Mouse (Mus musculus): ENCODE results near the gene Lrrc25. TPM values are rescaled to one million over a fixed set of nuclear protein-coding genes. Genes with fewer than 3 reads are reported as not detected.
A peak's percentile ranks its signal among the peaks of the same experiment; 100 is the strongest.

Lrrc25 gene
- polyA plus RNA-seq, 1 experiment = not detected

DNA sequence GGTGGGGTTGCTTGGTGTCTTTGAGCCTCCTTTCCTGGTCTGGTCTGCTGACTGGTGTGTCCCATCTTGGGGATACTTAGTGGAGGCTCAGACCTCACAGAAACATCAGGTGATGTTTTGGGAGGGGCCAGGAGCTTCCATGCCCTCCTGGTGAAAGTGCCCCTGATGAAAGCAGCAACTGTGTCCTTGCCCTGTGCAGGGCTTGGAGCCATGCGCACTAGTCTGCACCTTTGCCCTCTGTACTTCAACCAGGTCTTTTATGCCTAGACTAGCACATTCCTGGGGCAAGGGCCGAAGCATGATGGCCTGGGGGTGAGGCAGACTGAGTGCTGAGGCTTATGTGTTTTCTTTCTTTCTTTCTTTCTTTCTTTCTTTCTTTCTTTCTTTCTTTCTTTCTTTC, 49.6 kb downstream of the Lrrc25 start:
- Histone ChIP-seq H3K4me2 (ENCODE audit: low read depth) (no peak overlapping the region), H3K27me3 (ENCODE audit: control insufficient read depth, insufficient read depth, insufficient read length) (no peaks in the 10 kb centered on the region), H3ac (ENCODE audit: control insufficient read depth, insufficient read length) (no peak overlapping the region), H3K79me2 (ENCODE audit: control insufficient read depth, insufficient read depth) (no peaks in the 10 kb centered on the region), H3K4me3 (no peak overlapping the region), H3K36me3 (ENCODE audit: control insufficient read depth, insufficient read depth) (no peaks in the 10 kb centered on the region)
- TF ChIP-seq TCF3 (IDR thresholded peaks at IDR 0.05; ENCODE audit: insufficient read length, low read depth) = no peak
- no peak for TF ChIP-seq MYOD1 (IDR thresholded peaks at IDR 0.05; ENCODE audit: control insufficient read depth in 1 of 3, insufficient read length in 2 of 3, low read depth in 2 of 3)
- no peak for TF ChIP-seq MYOG (IDR thresholded peaks at IDR 0.05; ENCODE audit: control insufficient read depth in 1 of 3, insufficient read depth in 1 of 3, insufficient read length in 2 of 3, low read depth in 2 of 3)
- TF ChIP-seq USF1 (IDR thresholded peaks at IDR 0.05; ENCODE audit: low read depth) = no peak
- TF ChIP-seq POLR2A (IDR thresholded peaks at IDR 0.05; ENCODE audit: insufficient read length, low read depth) = no peak
- no peak for TF ChIP-seq MAX (IDR thresholded peaks at IDR 0.05; ENCODE audit: low read depth)
- no peak for TF ChIP-seq TCF12 (IDR thresholded peaks at IDR 0.05; ENCODE audit: insufficient read depth, poor library complexity, severe bottlenecking)
- no peak for TF ChIP-seq POLR2AphosphoS2 (IDR thresholded peaks at IDR 0.05; ENCODE audit: insufficient read length, low read depth)
- TF ChIP-seq REST (IDR thresholded peaks at IDR 0.05; ENCODE audit: insufficient read depth, insufficient read length) = no peak
- TF ChIP-seq CEBPB (IDR thresholded peaks at IDR 0.05; ENCODE audit: insufficient read depth, poor library complexity, severe bottlenecking) = no peak
- no peak for TF ChIP-seq SRF (IDR thresholded peaks at IDR 0.05; ENCODE audit: control insufficient read depth, insufficient read length, low read depth)
- no peak for TF ChIP-seq E2F4 (IDR thresholded peaks at IDR 0.05; ENCODE audit: insufficient read depth)

- H3K27me3 ChIP-seq (ENCODE audit: control insufficient read depth, insufficient read depth, insufficient read length) = no peaks in the 10 kb centered on the region
- no peaks in the 10 kb centered on the region for H3K79me2 ChIP-seq (ENCODE audit: control insufficient read depth, insufficient read depth)
- H3K36me3 ChIP-seq (ENCODE audit: control insufficient read depth, insufficient read depth) = no peaks in the 10 kb centered on the region
- TF ChIP-seq POLR2A (IDR thresholded peaks at IDR 0.05; ENCODE audit: insufficient read length, low read depth) (peak; percentile 28), CEBPB (IDR thresholded peaks at IDR 0.05; ENCODE audit: insufficient read depth, poor library complexity, severe bottlenecking) (no peak), REST (IDR thresholded peaks at IDR 0.05; ENCODE audit: insufficient read depth, insufficient read length) (no peak), MAX (IDR thresholded peaks at IDR 0.05; ENCODE audit: low read depth) (no peak), MYOD1 (IDR thresholded peaks at IDR 0.05; ENCODE audit: control insufficient read depth in 1 of 3, insufficient read length in 2 of 3, low read depth in 2 of 3) (peak in 1 of 3 experiments; percentile 45), MYOG (IDR thresholded peaks at IDR 0.05; ENCODE audit: control insufficient read depth in 1 of 3, insufficient read depth in 1 of 3, insufficient read length in 2 of 3, low read depth in 2 of 3) (peak in 1 of 3 experiments; percentile 61), TCF3 (IDR thresholded peaks at IDR 0.05; ENCODE audit: insufficient read length, low read depth) (no peak), POLR2AphosphoS2 (IDR thresholded peaks at IDR 0.05; ENCODE audit: insufficient read length, low read depth) (no peak)
- H3K4me2 ChIP-seq (ENCODE audit: low read depth) = peak overlapping the region; percentile 27
- no peak overlapping the region for H3ac ChIP-seq (ENCODE audit: control insufficient read depth, insufficient read length)
- no peak overlapping the region for H3K4me3 ChIP-seq
Measured at GRCm38 (mm10) chr8:70667071-70667470, 51.1 kb downstream of the Lrrc25 start.

Other genes with a start within 250 kb of the Lrrc25 start
- 0.05 TPM for gene Comp, start 242.6 kb upstream of the Lrrc25 start, polyA plus RNA-seq (2012; fragmentation: generic; extraction: Trizol)
- gene Crtc1, start 176.6 kb upstream of the Lrrc25 start, polyA plus RNA-seq (2012; fragmentation: generic; extraction: Trizol) = 9.6 TPM
- 32.5 TPM for gene Klhl26, start 139.2 kb upstream of the Lrrc25 start, polyA plus RNA-seq (2012; fragmentation: generic; extraction: Trizol)
- 0.04 TPM for gene Tmem59l, start 128.8 kb upstream of the Lrrc25 start, polyA plus RNA-seq (2012; fragmentation: generic; extraction: Trizol)
- 99.1 TPM for gene Crlf1, start 123.0 kb upstream of the Lrrc25 start, polyA plus RNA-seq (2012; fragmentation: generic; extraction: Trizol)
- gene Rex1bd, start 109.4 kb upstream of the Lrrc25 start, polyA plus RNA-seq (2012; fragmentation: generic; extraction: Trizol) = 259 TPM
- gene Uba52, start 105.4 kb upstream of the Lrrc25 start, polyA plus RNA-seq (2012; fragmentation: generic; extraction: Trizol) = 2,253 TPM
- gene Fkbp8, start 88.4 kb upstream of the Lrrc25 start, polyA plus RNA-seq (2012; fragmentation: generic; extraction: Trizol) = 329 TPM
- 73.8 TPM for gene Kxd1, start 88.2 kb upstream of the Lrrc25 start, polyA plus RNA-seq (2012; fragmentation: generic; extraction: Trizol)
- 12.7 TPM for gene Ell, start 76.7 kb upstream of the Lrrc25 start, polyA plus RNA-seq (2012; fragmentation: generic; extraction: Trizol)
- gene Isyna1, start 21.8 kb upstream of the Lrrc25 start, polyA plus RNA-seq (2012; fragmentation: generic; extraction: Trizol) = 40.4 TPM
- gene Ssbp4, start 7.3 kb upstream of the Lrrc25 start, polyA plus RNA-seq (2012; fragmentation: generic; extraction: Trizol) = 133 TPM
- gene Gdf15, start 16.3 kb downstream of the Lrrc25 start, polyA plus RNA-seq (2012; fragmentation: generic; extraction: Trizol) = 54.1 TPM
- gene Pgpep1, start 44.2 kb downstream of the Lrrc25 start, polyA plus RNA-seq (2012; fragmentation: generic; extraction: Trizol) = 38.5 TPM
- 178 TPM for gene Lsm4, start 57.1 kb downstream of the Lrrc25 start, polyA plus RNA-seq (2012; fragmentation: generic; extraction: Trizol)
- 246 TPM for gene Jund, start 82.8 kb downstream of the Lrrc25 start, polyA plus RNA-seq (2012; fragmentation: generic; extraction: Trizol)
- gene Iqcn, start 87.3 kb downstream of the Lrrc25 start, polyA plus RNA-seq (2012; fragmentation: generic; extraction: Trizol) = 0.02 TPM
- gene Gm3336, start 102.4 kb downstream of the Lrrc25 start, polyA plus RNA-seq (2012; fragmentation: generic; extraction: Trizol) = 0.23 TPM
- gene Pde4c, start 107.6 kb downstream of the Lrrc25 start, polyA plus RNA-seq (2012; fragmentation: generic; extraction: Trizol) = 0.10 TPM
- gene Rab3a, start 138.5 kb downstream of the Lrrc25 start, polyA plus RNA-seq (2012; fragmentation: generic; extraction: Trizol) = 34.9 TPM
- gene Mpv17l2, start 144.8 kb downstream of the Lrrc25 start, polyA plus RNA-seq (2012; fragmentation: generic; extraction: Trizol) = 73.0 TPM
- 130 TPM for gene Pik3r2, start 160.6 kb downstream of the Lrrc25 start, polyA plus RNA-seq (2012; fragmentation: generic; extraction: Trizol)
- 31.7 TPM for gene Mast3, start 188.9 kb downstream of the Lrrc25 start, polyA plus RNA-seq (2012; fragmentation: generic; extraction: Trizol)
- gene Il12rb1, start 192.3 kb downstream of the Lrrc25 start, polyA plus RNA-seq (2012; fragmentation: generic; extraction: Trizol) = 6.5 TPM
- gene Arrdc2, start 223.6 kb downstream of the Lrrc25 start, polyA plus RNA-seq (2012; fragmentation: generic; extraction: Trizol) = 5.8 TPM
- 11.9 TPM for gene Kcnn1, start 247.1 kb downstream of the Lrrc25 start, polyA plus RNA-seq (2012; fragmentation: generic; extraction: Trizol)

All from myocyte (in vitro differentiated cells).